ENCODE assay signal across 8 mouse cellular contexts in genomic region chr10:80930361-80931152, GRCm38 (mm10). TPM values are rescaled to one million over a fixed set of nuclear protein-coding genes. Genes with fewer than 3 reads are reported as not detected.
A peak's percentile ranks its signal among the peaks of the same experiment; 100 is the strongest.
DNase-seq lines count a peak whose midpoint lies in the region; ATAC-seq and TF ChIP-seq lines count a peak whose summit lies in the region.

No protein-coding gene starts in this region.

- peak overlapping the region; percentile 80 for H3ac ChIP-seq in C2C12 (ENCODE audit: control insufficient read depth, insufficient read length, low read depth)

- ATAC-seq in heart, embryonic 11.5 days (replicated peaks; ENCODE audit: insufficient number of reproducible peaks, low FRiP score, low TSS enrichment) = no peak

- peak; percentile 56 for DNase-seq in embryo, embryonic 11 days
- DNase-seq in embryo, embryonic 9.5 days (ENCODE audit: extremely low spot score) = no peak
- peak; percentile 75 to 76 for DNase-seq in cerebellum, postnatal 14 days
- DNase-seq in layer of hippocampus, adult 9-11 months = peak; percentile 54
- DNase-seq in midbrain, embryonic 10.5 days (ENCODE audit: low spot score) = peak; percentile 47
- peak; percentile 68 for DNase-seq in testis, postnatal 10 days (ENCODE audit: low spot score)

- H3K79me3 ChIP-seq in C2C12 (ENCODE audit: low read depth) = peaks cover 9% of the 10 kb centered on the region

- under 1% methylated on average over 45 of the region's 45 CpGs for whole genome bisulfite sequencing in heart, embryonic 11.5 days (ENCODE audit: insufficient replicate concordance)
- 1% methylated on average over 45 of the region's 45 CpGs for WGBS in midbrain, embryonic 10.5 days

- H3K4me3 ChIP-seq in C2C12 (ENCODE audit: insufficient read depth, poor library complexity, severe bottlenecking) = peak overlapping the region; percentile 95
- peak overlapping the region; percentile 77 for H3K4me3 ChIP-seq in heart, embryonic 11.5 days (ENCODE audit: low read depth, low read length)
- peak overlapping the region; percentile 65 for H3K4me3 ChIP-seq in midbrain, embryonic 10.5 days

- peak overlapping the region; percentile 80 for H3K9ac ChIP-seq in heart, embryonic 11.5 days (ENCODE audit: low read depth, low read length)

- no peak for TF ChIP-seq CTCF in C2C12 (IDR thresholded peaks at IDR 0.05; ENCODE audit: control insufficient read depth, insufficient read depth, insufficient read length)

- peaks cover 46% of the 10 kb centered on the region for H3K4me1 ChIP-seq in heart, embryonic 11.5 days (ENCODE audit: control insufficient read depth, insufficient read depth, low read length)
- H3K4me1 ChIP-seq in midbrain, embryonic 10.5 days = peaks cover 84% of the 10 kb centered on the region

- H3K27ac ChIP-seq in heart, embryonic 11.5 days (ENCODE audit: low read depth, low read length) = peak overlapping the region; percentile 68
- peak overlapping the region; percentile 57 for H3K27ac ChIP-seq in midbrain, embryonic 10.5 days (replicated peaks)

- H3K4me2 ChIP-seq in heart, embryonic 11.5 days = peak overlapping the region; percentile 90

- H3K27me3 ChIP-seq in C2C12 (ENCODE audit: control insufficient read depth, insufficient read depth, insufficient read length) = no peaks in the 10 kb centered on the region
- H3K27me3 ChIP-seq in heart, embryonic 11.5 days (ENCODE audit: control insufficient read depth, insufficient read depth, low read length) = peaks cover 20% of the 10 kb centered on the region
- peaks cover 62% of the 10 kb centered on the region for H3K27me3 ChIP-seq in midbrain, embryonic 10.5 days (ENCODE audit: low read depth, poor library complexity, severe bottlenecking)

- H3K79me2 ChIP-seq in C2C12 (ENCODE audit: control insufficient read depth, insufficient read depth) = peaks cover 19% of the 10 kb centered on the region

- H3K36me3 ChIP-seq in C2C12 (ENCODE audit: control insufficient read depth, insufficient read depth) = peaks cover 6% of the 10 kb centered on the region
- H3K36me3 ChIP-seq in heart, embryonic 11.5 days (ENCODE audit: control insufficient read depth, insufficient read depth, low read length) = no peaks in the 10 kb centered on the region
- H3K36me3 ChIP-seq in midbrain, embryonic 10.5 days = no peaks in the 10 kb centered on the region

- no peaks in the 10 kb centered on the region for H3K9me3 ChIP-seq in heart, embryonic 11.5 days (replicated peaks; ENCODE audit: control insufficient read depth, low read length)
- H3K9me3 ChIP-seq in midbrain, embryonic 10.5 days (replicated peaks) = no peaks in the 10 kb centered on the region

TF ChIP-seq in C2C12, 6 proteins besides CTCF, POLR2A, EP300 and RAD21:
- TF ChIP-seq FOSL1 (IDR thresholded peaks at IDR 0.05; ENCODE audit: insufficient read depth, low read length, poor library complexity, severe bottlenecking) (no peak), MYOD1 (IDR thresholded peaks at IDR 0.05; ENCODE audit: control insufficient read depth, insufficient read length, low read depth) (peak; percentile 73)

RNA-seq across cellular contexts. Expression of gene Gadd45b, which starts 0.7 kb away (rescaled TPM):
- polyA plus RNA-seq in C2C12 (2012; fragmentation: generic; extraction: Trizol) = 37.2 TPM
- polyA plus RNA-seq in heart, embryonic 11.5 days (2014; fragmentation: Nextera tagmentation; extraction: Ambion mirVana) = 21.3 and 25.6 TPM in 2 replicates
- 6.1 and 9.2 TPM in 2 replicates for polyA plus RNA-seq in midbrain, embryonic 10.5 days (2016; fragmentation: Nextera tagmentation; extraction: Ambion mirVana)

RNA-seq across cellular contexts. Expression of gene Lmnb2, which starts 12.5 kb away (rescaled TPM):
- 66.4 TPM for polyA plus RNA-seq in C2C12 (2012; fragmentation: generic; extraction: Trizol)
- 7.9 and 11.6 TPM in 2 replicates for polyA plus RNA-seq in heart, embryonic 11.5 days (2014; fragmentation: Nextera tagmentation; extraction: Ambion mirVana)
- 77.9 and 84.7 TPM in 2 replicates for polyA plus RNA-seq in midbrain, embryonic 10.5 days (2016; fragmentation: Nextera tagmentation; extraction: Ambion mirVana)

RNA-seq across cellular contexts. Expression of gene Timm13, which starts 29.8 kb away (rescaled TPM):
- polyA plus RNA-seq in C2C12 (2012; fragmentation: generic; extraction: Trizol) = 263 TPM
- 300 and 340 TPM in 2 replicates for polyA plus RNA-seq in heart, embryonic 11.5 days (2014; fragmentation: Nextera tagmentation; extraction: Ambion mirVana)
- polyA plus RNA-seq in midbrain, embryonic 10.5 days (2016; fragmentation: Nextera tagmentation; extraction: Ambion mirVana) = 335 and 382 TPM in 2 replicates

RNA-seq across cellular contexts. Expression of gene Tmprss9, which starts 58.9 kb away (rescaled TPM):
- polyA plus RNA-seq in C2C12 (2012; fragmentation: generic; extraction: Trizol) = 0.02 TPM
- polyA plus RNA-seq in heart, embryonic 11.5 days (2014; fragmentation: Nextera tagmentation; extraction: Ambion mirVana) = not detected in 2 replicates
- polyA plus RNA-seq in midbrain, embryonic 10.5 days (2016; fragmentation: Nextera tagmentation; extraction: Ambion mirVana) = 0.02 and 0.09 TPM in 2 replicates
